Mouse (Mus musculus): ENCODE results near the gene Tcn2. TPM values are rescaled to one million over a fixed set of nuclear protein-coding genes. Genes with fewer than 3 reads are reported as not detected.
A peak's percentile ranks its signal among the peaks of the same experiment; 100 is the strongest.

The Tcn2 gene
- polyA plus RNA-seq, 1 experiment from 2014 or later = 95.3 TPM

DNA sequence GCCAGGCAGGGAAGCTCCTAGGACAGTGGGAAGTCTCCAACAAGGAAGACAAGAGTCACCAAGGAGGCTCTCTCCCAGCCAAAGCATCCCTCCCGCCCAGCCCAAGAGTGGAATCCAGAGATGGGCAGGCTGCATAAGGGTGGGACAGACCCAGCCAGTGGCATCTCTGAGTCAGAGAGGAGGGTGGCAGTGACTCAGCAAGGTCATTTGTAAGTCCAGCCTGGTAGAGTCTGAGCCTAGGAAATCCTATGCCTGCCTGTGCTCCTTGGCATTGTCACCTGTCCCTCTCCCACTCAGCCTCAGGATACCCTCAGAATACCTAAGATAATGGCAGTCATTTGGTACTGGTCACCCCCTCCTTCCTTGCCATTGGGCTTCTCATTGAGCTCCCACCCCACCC, 26.5 kb downstream of the Tcn2 start:
- no peaks in the 10 kb centered on the region for H3K4me1 ChIP-seq (ENCODE audit: control insufficient read depth, insufficient read depth, low read length)
- H3K4me3 ChIP-seq (ENCODE audit: low read length) = no peak overlapping the region
- no peak for ATAC-seq
- no peaks in the 10 kb centered on the region for H3K9me3 ChIP-seq (ENCODE audit: control insufficient read depth, low read length)
- no peak overlapping the region for H3K9ac ChIP-seq (ENCODE audit: low read depth, low read length)
- WGBS = 76% methylated on average over 1 of the region's 1 CpGs
- H3K4me2 ChIP-seq (ENCODE audit: low read depth, low read length) = no peak overlapping the region
- H3K27me3 ChIP-seq (replicated peaks; ENCODE audit: control insufficient read depth, insufficient read depth, low read length) = no peaks in the 10 kb centered on the region
- H3K36me3 ChIP-seq (ENCODE audit: control insufficient read depth, insufficient read depth, low read length) = no peaks in the 10 kb centered on the region
- no peak overlapping the region for H3K27ac ChIP-seq (ENCODE audit: low read length)

DNA sequence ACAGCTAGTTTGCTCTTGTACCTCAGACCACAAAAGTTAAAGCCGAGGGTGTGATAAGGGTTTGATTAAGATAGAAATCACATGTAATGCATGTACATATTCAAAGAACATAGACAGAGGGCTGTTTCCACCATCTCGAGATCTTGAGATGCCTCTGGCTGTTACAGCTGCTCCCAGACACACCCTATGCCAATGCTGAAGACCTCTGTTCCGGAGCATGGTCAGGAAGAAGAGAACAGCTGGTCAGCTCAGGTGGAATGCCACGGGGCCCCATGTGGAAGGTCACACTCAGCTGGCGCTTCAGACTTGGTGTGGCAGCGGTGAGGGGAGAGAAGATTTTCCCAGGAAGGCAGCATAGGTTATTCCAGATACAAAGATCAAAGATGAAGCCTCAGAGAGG, 27.3 kb downstream of the Tcn2 start:
- Histone ChIP-seq H3K4me1 (ENCODE audit: control insufficient read depth, insufficient read depth, low read length) (no peaks in the 10 kb centered on the region), H3K36me3 (ENCODE audit: control insufficient read depth, insufficient read depth, low read length) (no peaks in the 10 kb centered on the region), H3K4me3 (ENCODE audit: low read length) (no peak overlapping the region), H3K4me2 (ENCODE audit: low read depth, low read length) (no peak overlapping the region), H3K27ac (ENCODE audit: low read length) (no peak overlapping the region), H3K9me3 (ENCODE audit: control insufficient read depth, low read length) (no peaks in the 10 kb centered on the region), H3K27me3 (replicated peaks; ENCODE audit: control insufficient read depth, insufficient read depth, low read length) (no peaks in the 10 kb centered on the region), H3K9ac (ENCODE audit: low read depth, low read length) (no peak overlapping the region)
- 80% methylated on average over 6 of the region's 6 CpGs for WGBS
- ATAC-seq = no peak

DNA sequence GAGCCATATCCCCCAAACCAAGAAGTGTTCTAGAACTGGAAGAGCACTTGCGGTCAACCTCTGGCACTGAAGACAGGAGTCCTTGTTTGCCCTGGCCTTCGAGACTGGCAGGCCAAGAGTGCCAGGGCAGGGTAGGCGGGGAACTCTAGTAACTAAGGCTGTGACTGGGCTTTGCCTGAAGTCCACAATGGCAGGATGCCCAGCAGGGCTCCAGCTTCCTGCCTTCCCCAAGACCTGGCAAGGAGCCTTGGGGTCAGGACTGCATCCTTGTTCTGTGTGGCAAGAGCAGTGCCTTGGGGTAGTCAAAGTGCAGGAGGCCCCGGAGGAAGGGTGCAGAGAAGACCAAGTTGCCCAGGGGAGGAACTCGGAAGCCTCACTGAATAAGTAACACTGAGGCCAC, 28.9 kb downstream of the Tcn2 start:
- no peaks in the 10 kb centered on the region for H3K9me3 ChIP-seq (ENCODE audit: control insufficient read depth, low read length)
- H3K36me3 ChIP-seq (ENCODE audit: control insufficient read depth, insufficient read depth, low read length) = no peaks in the 10 kb centered on the region; the same call in 1 of the 2 replicates
- H3K4me3 ChIP-seq (ENCODE audit: low read length) = no peak overlapping the region
- no peak overlapping the region for H3K27ac ChIP-seq (ENCODE audit: low read length)
- ATAC-seq = no peak
- no peak overlapping the region for H3K9ac ChIP-seq (ENCODE audit: low read depth, low read length)
- H3K27me3 ChIP-seq (replicated peaks; ENCODE audit: control insufficient read depth, insufficient read depth, low read length) = no peaks in the 10 kb centered on the region
- WGBS = 83% methylated on average over 5 of the region's 5 CpGs
- H3K4me2 ChIP-seq (ENCODE audit: low read depth, low read length) = no peak overlapping the region
- no peaks in the 10 kb centered on the region for H3K4me1 ChIP-seq (ENCODE audit: control insufficient read depth, insufficient read depth, low read length)

DNA sequence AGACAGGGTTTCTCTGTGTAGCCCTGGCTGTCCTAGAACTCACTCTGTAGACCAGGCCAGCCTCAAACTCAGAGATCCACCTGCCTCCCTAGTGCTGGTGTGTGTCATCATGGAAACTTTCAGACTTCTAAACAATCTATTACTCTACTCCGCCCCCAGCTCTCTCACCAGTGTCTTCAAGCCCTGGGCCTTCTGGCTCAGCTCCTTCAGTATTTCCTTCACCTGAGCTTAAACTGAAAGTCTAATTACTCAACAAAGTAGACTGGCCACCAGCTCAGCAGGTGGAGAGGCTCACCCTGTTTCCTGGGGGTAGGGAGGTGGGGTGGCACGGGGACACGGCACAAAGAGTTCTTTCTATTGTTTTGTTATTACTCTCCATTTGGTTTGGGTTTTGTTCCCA, 29.4 kb downstream of the Tcn2 start:
- H3K27ac ChIP-seq (ENCODE audit: low read length) = no peak overlapping the region
- H3K4me1 ChIP-seq (ENCODE audit: control insufficient read depth, insufficient read depth, low read length) = no peaks in the 10 kb centered on the region
- H3K4me3 ChIP-seq (ENCODE audit: low read length) = no peak overlapping the region
- no peak overlapping the region for H3K9ac ChIP-seq (ENCODE audit: low read depth, low read length)
- no peaks in the 10 kb centered on the region for H3K9me3 ChIP-seq (ENCODE audit: control insufficient read depth, low read length)
- ATAC-seq = no peak
- H3K27me3 ChIP-seq (replicated peaks; ENCODE audit: control insufficient read depth, insufficient read depth, low read length) = no peaks in the 10 kb centered on the region
- H3K36me3 ChIP-seq (ENCODE audit: control insufficient read depth, insufficient read depth, low read length) = no peaks in the 10 kb centered on the region; the same call in 1 of the 2 replicates
- WGBS = 83% methylated on average over 3 of the region's 3 CpGs
- H3K4me2 ChIP-seq (ENCODE audit: low read depth, low read length) = no peak overlapping the region

DNA sequence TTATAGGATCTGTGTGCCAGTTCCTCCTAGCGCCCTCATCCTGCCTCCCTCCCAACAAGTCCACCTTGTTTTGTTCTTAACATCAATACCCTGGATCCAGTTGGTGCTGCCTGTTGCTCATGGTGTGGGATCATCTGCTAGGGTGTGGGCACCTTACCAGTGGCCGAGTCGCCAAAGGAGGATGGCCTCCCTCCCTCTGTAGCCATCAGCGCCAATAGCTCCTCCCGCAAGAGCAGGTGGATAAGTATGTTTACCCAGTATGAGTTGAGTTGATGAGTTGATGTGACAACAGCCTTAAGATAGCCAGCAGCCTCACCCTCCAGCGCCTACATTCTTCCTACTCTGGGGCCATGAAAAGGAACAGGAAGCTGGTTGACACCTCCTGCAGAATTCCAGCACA, 31.7 kb downstream of the Tcn2 start:
- peak; percentile 30; the same call in 1 of the 2 replicates for ATAC-seq
- Histone ChIP-seq H3K9ac (ENCODE audit: low read depth, low read length) (no peak overlapping the region), H3K4me1 (ENCODE audit: control insufficient read depth, insufficient read depth, low read length) (0 out of 2 replicates have a peak, but pooled peaks cover 2% of the 10 kb centered on the region), H3K36me3 (ENCODE audit: control insufficient read depth, insufficient read depth, low read length) (no peaks in the 10 kb centered on the region; the same call in 1 of the 2 replicates), H3K9me3 (ENCODE audit: control insufficient read depth, low read length) (no peaks in the 10 kb centered on the region), H3K4me2 (ENCODE audit: low read depth, low read length) (no peak overlapping the region), H3K4me3 (ENCODE audit: low read length) (no peak overlapping the region), H3K27ac (ENCODE audit: low read length) (no peak overlapping the region), H3K27me3 (replicated peaks; ENCODE audit: control insufficient read depth, insufficient read depth, low read length) (no peaks in the 10 kb centered on the region)
- 55% methylated on average over 6 of the region's 6 CpGs for WGBS

DNA sequence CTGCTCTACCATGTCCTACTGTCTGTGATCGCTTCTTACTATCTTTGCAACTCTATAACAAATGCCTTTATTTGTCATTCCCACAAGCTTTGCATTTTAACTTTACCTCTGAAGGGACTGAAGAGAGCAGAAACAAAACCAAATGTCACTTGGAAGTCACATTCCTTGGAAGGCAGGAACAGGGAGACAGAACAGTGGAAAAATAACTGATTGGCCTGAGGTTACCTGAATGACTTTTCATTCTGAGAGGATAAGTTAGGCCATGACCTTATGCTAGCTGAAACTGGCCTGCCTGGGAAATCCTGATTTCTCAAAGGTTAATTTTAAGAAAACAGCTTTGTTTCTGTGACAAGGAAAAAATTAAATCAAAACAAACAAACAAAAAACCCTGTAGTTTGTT, 36.0 kb downstream of the Tcn2 start:
- Histone ChIP-seq H3K4me3 (ENCODE audit: low read length) (no peak overlapping the region), H3K36me3 (ENCODE audit: control insufficient read depth, insufficient read depth, low read length) (no peaks in the 10 kb centered on the region; the same call in 1 of the 2 replicates), H3K27ac (ENCODE audit: low read length) (no peak overlapping the region), H3K9me3 (ENCODE audit: control insufficient read depth, low read length) (no peaks in the 10 kb centered on the region), H3K9ac (ENCODE audit: low read depth, low read length) (no peak overlapping the region), H3K4me1 (ENCODE audit: control insufficient read depth, insufficient read depth, low read length) (0 out of 2 replicates have a peak, but pooled peaks cover 2% of the 10 kb centered on the region), H3K27me3 (replicated peaks; ENCODE audit: control insufficient read depth, insufficient read depth, low read length) (no peaks in the 10 kb centered on the region), H3K4me2 (ENCODE audit: low read depth, low read length) (no peak overlapping the region)
- 77% methylated on average over 1 of the region's 1 CpGs for WGBS
- ATAC-seq = no peak

DNA sequence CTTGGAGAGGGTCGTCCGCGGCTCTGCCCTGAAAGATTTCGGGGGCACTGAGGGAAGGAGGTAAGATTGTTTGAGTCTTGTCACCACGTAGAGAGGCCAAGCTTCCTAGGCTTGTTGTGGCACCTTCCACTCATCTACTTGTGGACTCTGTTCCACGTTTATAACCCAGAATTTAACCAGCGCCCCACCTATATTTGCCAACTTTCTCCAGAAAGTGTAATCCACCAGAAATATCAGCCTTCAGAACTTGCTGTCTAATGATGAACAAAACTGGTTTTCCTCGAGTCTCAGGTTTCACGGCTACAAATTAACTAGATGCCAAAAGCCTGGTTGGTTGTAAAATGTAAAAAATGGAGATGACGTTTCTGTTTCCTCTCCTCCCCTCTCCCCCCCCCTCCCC, 36.5 kb downstream of the Tcn2 start:
- Histone ChIP-seq H3K9me3 (ENCODE audit: control insufficient read depth, low read length) (no peaks in the 10 kb centered on the region), H3K4me3 (ENCODE audit: low read length) (peak overlapping the region; percentile 48), H3K27me3 (replicated peaks; ENCODE audit: control insufficient read depth, insufficient read depth, low read length) (no peaks in the 10 kb centered on the region), H3K27ac (ENCODE audit: low read length) (peak overlapping the region; percentile 86), H3K9ac (ENCODE audit: low read depth, low read length) (peak overlapping the region; percentile 66), H3K36me3 (ENCODE audit: control insufficient read depth, insufficient read depth, low read length) (no peaks in the 10 kb centered on the region; the same call in 1 of the 2 replicates), H3K4me2 (ENCODE audit: low read depth, low read length) (peak overlapping the region; percentile 84), H3K4me1 (ENCODE audit: control insufficient read depth, insufficient read depth, low read length) (0 out of 2 replicates have a peak, but pooled peaks cover 2% of the 10 kb centered on the region)
- whole genome bisulfite sequencing = 3% methylated on average over 10 of the region's 10 CpGs
- ATAC-seq = peak; percentile 90

DNA sequence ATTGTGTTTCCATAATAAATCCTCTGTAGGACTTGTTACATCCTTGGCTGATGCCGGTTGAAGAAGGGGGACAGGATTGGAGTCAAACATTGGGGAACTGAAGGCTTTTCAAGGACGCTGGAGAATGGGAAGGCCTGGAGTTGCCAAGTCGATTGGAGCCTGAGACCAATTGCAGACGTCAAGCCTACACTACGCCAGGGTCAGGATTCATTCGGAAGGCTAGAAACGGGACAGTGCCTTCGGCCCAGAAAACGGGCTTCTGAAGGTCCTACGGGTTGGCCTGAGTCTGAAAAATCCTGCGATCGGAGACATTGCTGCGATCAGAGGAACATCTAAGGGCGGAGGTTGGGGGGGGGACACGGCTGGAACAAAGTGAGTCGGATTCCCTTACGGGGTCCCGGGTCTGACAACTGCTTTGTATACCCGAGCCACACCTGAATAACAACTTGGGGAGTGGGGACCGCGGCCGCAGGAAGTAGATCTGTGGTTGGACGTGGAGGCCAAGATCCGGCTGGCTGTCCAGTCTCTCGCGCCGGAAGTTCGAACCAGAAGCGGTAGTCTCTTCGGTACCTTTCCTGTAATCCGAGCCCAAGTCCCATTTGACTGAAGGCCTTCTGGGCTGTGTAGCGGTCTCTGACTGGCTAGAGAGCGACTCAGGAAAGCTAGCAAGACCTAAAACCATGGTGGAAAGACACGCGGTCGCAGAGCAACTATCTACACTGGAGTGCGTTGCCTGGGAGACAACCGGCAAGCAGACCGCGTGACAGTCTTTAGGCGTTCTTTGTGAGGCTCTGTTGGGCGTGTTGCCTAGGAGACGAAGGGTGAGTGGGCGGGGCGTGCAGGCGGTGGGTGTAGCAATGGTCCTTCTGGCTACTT, 37.3 kb downstream of the Tcn2 start, which contains the start of the genes 4921536K21Rik and Dusp18:
Gene 4921536K21Rik, minus strand, starts transcription at position 693 of the 876 bp plus-strand sequence.
Gene Dusp18, plus strand, starts transcription at position 835 of the 876 bp plus-strand sequence.
- H3K4me1 ChIP-seq (ENCODE audit: control insufficient read depth, insufficient read depth, low read length) = 0 out of 2 replicates have a peak, but pooled peaks cover 2% of the 10 kb centered on the region
- WGBS = 4% methylated on average over 46 of the region's 46 CpGs
- no peaks in the 10 kb centered on the region; the same call in 1 of the 2 replicates for H3K36me3 ChIP-seq (ENCODE audit: control insufficient read depth, insufficient read depth, low read length)
- peak within 1 kb of the TSS; percentile 84 for H3K4me2 ChIP-seq (ENCODE audit: low read depth, low read length)
- H3K9ac ChIP-seq (ENCODE audit: low read depth, low read length) = peak within 1 kb of the TSS; percentile 66
- H3K27ac ChIP-seq (ENCODE audit: low read length) = peak within 1 kb of the TSS; percentile 86
- H3K4me3 ChIP-seq (ENCODE audit: low read length) = peak within 1 kb of the TSS; percentile 48
- ATAC-seq = peak; percentile 98
- no peaks in the 10 kb centered on the region for H3K27me3 ChIP-seq (replicated peaks; ENCODE audit: control insufficient read depth, insufficient read depth, low read length)
- no peaks in the 10 kb centered on the region for H3K9me3 ChIP-seq (ENCODE audit: control insufficient read depth, low read length)

DNA sequence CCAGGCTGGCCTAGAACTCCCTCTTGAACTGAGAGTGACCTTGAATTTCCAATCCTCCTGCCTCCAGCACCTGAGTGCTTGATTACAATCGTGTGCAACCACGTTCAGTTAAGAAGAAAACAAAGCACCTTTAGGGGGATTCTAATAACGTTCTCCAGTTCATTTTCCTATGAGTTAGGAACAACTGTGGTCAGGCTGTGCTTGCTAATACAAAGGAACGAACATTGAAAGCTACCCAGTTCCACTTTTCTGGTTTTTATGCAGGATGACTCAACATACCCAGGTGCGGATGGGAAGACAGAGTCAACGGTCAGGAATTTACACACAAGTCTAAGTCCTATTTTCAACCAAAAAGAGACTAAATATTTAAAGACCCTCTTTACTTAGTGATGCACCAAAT, 38.0 kb downstream of the Tcn2 start:
- Histone ChIP-seq H3K9me3 (ENCODE audit: control insufficient read depth, low read length) (no peaks in the 10 kb centered on the region), H3K4me3 (ENCODE audit: low read length) (no peak overlapping the region), H3K36me3 (ENCODE audit: control insufficient read depth, insufficient read depth, low read length) (no peaks in the 10 kb centered on the region; the same call in 1 of the 2 replicates), H3K9ac (ENCODE audit: low read depth, low read length) (no peak overlapping the region), H3K4me2 (ENCODE audit: low read depth, low read length) (peak overlapping the region; percentile 84; the same call in 1 of the 2 replicates), H3K27me3 (replicated peaks; ENCODE audit: control insufficient read depth, insufficient read depth, low read length) (no peaks in the 10 kb centered on the region), H3K27ac (ENCODE audit: low read length) (no peak overlapping the region), H3K4me1 (ENCODE audit: control insufficient read depth, insufficient read depth, low read length) (0 out of 2 replicates have a peak, but pooled peaks cover 2% of the 10 kb centered on the region)
- no peak for ATAC-seq
- 80% methylated on average over 6 of the region's 6 CpGs for WGBS
